Mouse (Mus musculus): ENCODE measurements around the gene Inpp5e.

DNA sequence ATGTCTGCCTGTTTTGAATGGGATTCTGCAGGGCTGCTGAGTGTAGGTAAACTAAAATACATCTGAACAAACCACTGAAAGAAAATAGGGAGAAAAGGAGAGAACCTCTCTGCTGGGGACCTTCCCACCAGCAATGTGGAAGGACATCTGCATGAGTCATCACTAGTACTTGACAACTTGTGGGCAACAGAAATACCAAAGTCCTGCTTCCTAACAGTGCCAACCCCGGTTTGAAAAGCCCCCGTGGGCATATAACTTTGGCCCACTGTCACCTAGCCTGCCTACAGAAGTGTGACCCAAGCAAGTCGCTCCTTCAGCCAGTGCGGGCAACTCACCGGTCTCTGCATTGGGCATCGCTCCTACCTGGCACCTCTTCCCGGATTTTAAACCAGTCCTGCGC is 36.6 kb downstream of the Inpp5e start:
- no peak for TF ChIP-seq POLR2A (IDR thresholded peaks at IDR 0.05; ENCODE audit: insufficient read depth, low read depth, low read length)
- TF ChIP-seq CTCF (IDR thresholded peaks at IDR 0.05; ENCODE audit: insufficient read depth, low read depth, low read length): no peak
